Mouse (Mus musculus) CD4-positive, CD25-positive, alpha-beta regulatory T cell, adult 2 months (primary cell): ENCODE results near the gene Zfp598.
A peak's percentile ranks its signal among the peaks of the same experiment; 100 is the strongest.
"Not testable (repeated sequence)": the region's sequence is repeated elsewhere in the genome, so short reads cannot be mapped to it uniquely, and the experiment has no call there.

ENCODE experiments used
- DNase-seq: peaks from one replicate; pipeline ENCODE4 v3.0.0-alpha.2; 2012; ENCODE audit warnings: low read depth, low spot score

The Zfp598 gene

GRCm38 (mm10) chr17:24646381-24646780 lies 23.1 kb upstream of the Zfp598 start:
- no peak for DNase-seq

GRCm38 (mm10) chr17:24647493-24647892 lies 22.0 kb upstream of the Zfp598 start:
- no peak for DNase-seq

- DNase-seq = no peak
These were observed 20.6 kb upstream of the Zfp598 start for GRCm38 (mm10) chr17:24648731-24649377.

- no peak for DNase-seq
These were observed 19.9 kb upstream of the Zfp598 start for GRCm38 (mm10) chr17:24649581-24650069.

GRCm38 (mm10) chr17:24650070-24650616 lies 19.3 kb upstream of the Zfp598 start, which contains the start of gene Slc9a3r2:
Slc9a3r2 (minus strand) TSS chr17:24650327.
- peak; percentile 36 for DNase-seq

- DNase-seq = no peak
These were observed 18.7 kb upstream of the Zfp598 start for GRCm38 (mm10) chr17:24650766-24651165.

GRCm38 (mm10) chr17:24651835-24652234 lies 17.7 kb upstream of the Zfp598 start:
- no peak for DNase-seq

- DNase-seq = peak; percentile 88
These were observed 15.3 kb upstream of the Zfp598 start for GRCm38 (mm10) chr17:24653967-24654710.

GRCm38 (mm10) chr17:24654969-24655368 lies 14.5 kb upstream of the Zfp598 start:
- DNase-seq = no peak

- DNase-seq = peak; percentile 45
These were observed 11.3 kb upstream of the Zfp598 start, which contains the start of gene Npw for GRCm38 (mm10) chr17:24658017-24658758. Npw (minus strand) TSS chr17:24658457.

- DNase-seq = not testable (repeated sequence)
These were observed 2.5 kb upstream of the Zfp598 start for GRCm38 (mm10) chr17:24667011-24667410.

- DNase-seq = peak; percentile 84
These were observed 2.1 kb upstream of the Zfp598 start for GRCm38 (mm10) chr17:24667416-24667815.

- DNase-seq = not testable (repeated sequence)
These were observed 308 bp upstream of the Zfp598 start for GRCm38 (mm10) chr17:24669214-24669544.

- no peak for DNase-seq
These were observed 858 bp downstream of the Zfp598 start for GRCm38 (mm10) chr17:24670246-24670844.

GRCm38 (mm10) chr17:24671346-24671745 lies 1.9 kb downstream of the Zfp598 start:
- DNase-seq = no peak

GRCm38 (mm10) chr17:24672141-24672540 lies 2.7 kb downstream of the Zfp598 start:
- no peak for DNase-seq

GRCm38 (mm10) chr17:24674277-24674676 lies 4.8 kb downstream of the Zfp598 start:
- no peak for DNase-seq

GRCm38 (mm10) chr17:24676187-24676586 lies 6.7 kb downstream of the Zfp598 start:
- peak; percentile 86 for DNase-seq

GRCm38 (mm10) chr17:24676877-24677276 lies 7.4 kb downstream of the Zfp598 start:
- no peak for DNase-seq

GRCm38 (mm10) chr17:24677500-24678080 lies 8.1 kb downstream of the Zfp598 start:
- no peak for DNase-seq

GRCm38 (mm10) chr17:24686514-24686913 lies 17.0 kb downstream of the Zfp598 start:
- peak; percentile 78 for DNase-seq
